Mouse (Mus musculus) heart, embryonic 13.5 days (tissue): Measurements from ENCODE around the gene Shc1. TPM values are rescaled to one million over a fixed set of nuclear protein-coding genes. Genes with fewer than 3 reads are reported as not detected.

Experiments
- ATAC-seq: fragments of 200-750 bp; cut with Nextera tagmentation; 2 replicates; pipeline ENCODE4 v1.8.0; 2017; ENCODE audit warnings: moderate TSS enrichment; ENCODE audit not compliant: insufficient number of reproducible peaks, low FRiP score, low TSS enrichment; ENCODE audit errors: extremely low read depth
- H3K27ac ChIP-seq: fragments of 300-500 bp; sonication (generic); replicated peaks from 2 replicates; pipeline ENCODE4 v1.5.1; 2015; ENCODE audit warnings: moderate library complexity, mild to moderate bottlenecking, inconsistent platforms
- H3K27me3 ChIP-seq: fragments of 300-500 bp; sonication (generic); replicated peaks from 2 replicates; pipeline ENCODE4 v1.6.1; 2015; ENCODE audit warnings: mild to moderate bottlenecking, inconsistent platforms
- H3K36me3 ChIP-seq: fragments of 300-500 bp; sonication (generic); 2 replicates; pipeline ENCODE4 v1.6.1; 2015; ENCODE audit warnings: mild to moderate bottlenecking, inconsistent platforms
- H3K4me1 ChIP-seq: fragments of 300-500 bp; sonication (generic); 2 replicates; pipeline ENCODE4 v1.6.1; 2015; ENCODE audit warnings: inconsistent platforms
- H3K4me2 ChIP-seq: fragments of 300-500 bp; sonication (generic); 2 replicates; pipeline ENCODE4 v1.6.1; 2015; ENCODE audit warnings: inconsistent platforms, mild to moderate bottlenecking, moderate library complexity
- H3K4me3 ChIP-seq: fragments of 300-500 bp; sonication (generic); 2 replicates; pipeline ENCODE4 v1.5.1; 2015; ENCODE audit warnings: moderate library complexity, mild to moderate bottlenecking, inconsistent platforms
- H3K9ac ChIP-seq: fragments of 300-500 bp; sonication (generic); 2 replicates; pipeline ENCODE4 v1.6.1; 2015; ENCODE audit warnings: inconsistent platforms, mild to moderate bottlenecking, moderate library complexity
- H3K9me3 ChIP-seq: fragments of 300-500 bp; sonication (generic); 2 replicates; pipeline ENCODE4 v1.6.1; 2016; ENCODE audit warnings: inconsistent platforms
- WGBS: fragments of 180-500 bp; shearing (Covaris S2); methylation state at CpG from one replicate; pipeline ENCODE4 v1.1.7; 2015; ENCODE audit warnings: mixed read lengths; 5-methylcytosine and 5-hydroxymethylcytosine counted together
- polyA plus RNA-seq: library from polyadenylated mRNA; unstranded; fragments of >200 nt; fragmentation: Nextera tagmentation; extraction: Ambion mirVana; gene quantifications from 2 replicates; pipeline ENCODE4 v1.2.1, GENCODE M21; 2015

Gene Shc1
- polyA plus RNA-seq, 1 experiment from 2014 or later, result 63.4 TPM

DNA sequence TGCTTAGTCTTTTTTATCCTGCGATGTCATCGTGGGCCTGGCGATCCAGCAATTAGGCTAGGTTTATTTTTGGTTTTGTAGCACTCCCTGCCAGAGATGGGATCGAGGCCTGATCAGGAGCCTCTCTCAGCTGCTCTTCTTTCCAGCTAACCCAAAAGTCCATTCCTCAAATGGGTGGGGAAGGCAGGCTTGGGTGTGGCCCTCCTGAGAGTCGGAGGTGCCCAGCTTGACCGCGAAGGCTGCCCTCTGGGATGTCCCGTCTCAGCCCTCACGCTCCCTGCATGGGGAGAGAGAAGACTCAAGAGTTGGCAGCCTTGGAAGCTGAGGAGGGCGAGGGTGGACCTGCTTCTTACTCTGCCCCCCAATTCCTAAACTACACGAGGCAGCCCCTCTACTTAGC, 16.3 kb downstream of the Shc1 start:
- WGBS, result 75% methylated on average over 11 of the region's 11 CpGs

DNA sequence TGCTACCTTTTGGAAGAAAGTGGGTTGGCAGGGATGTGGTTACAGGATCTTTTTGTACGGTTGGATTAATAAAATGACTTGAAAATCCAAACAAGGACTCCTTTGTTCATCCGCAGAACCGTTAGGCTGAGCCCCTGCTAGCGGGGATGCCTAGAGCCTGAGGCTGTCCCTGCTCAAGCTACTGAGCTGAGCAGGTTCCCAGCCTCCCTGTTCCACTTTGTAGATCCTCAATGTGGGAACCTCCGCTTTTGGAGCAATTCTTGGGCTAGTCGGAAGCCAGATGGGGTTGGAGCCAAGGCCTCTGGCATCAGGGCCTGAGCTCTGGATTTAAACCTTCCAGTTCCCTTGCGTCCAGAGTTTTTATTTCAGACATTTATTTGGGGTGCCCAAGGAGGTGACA, 16.8 kb downstream of the Shc1 start:
- Histone ChIP-seq H3K4me2 (no peak overlapping the region), H3K27me3 (no peaks in the 10 kb centered on the region), H3K4me3 (no peak overlapping the region), H3K36me3 (peaks cover 40% of the 10 kb centered on the region), H3K4me1 (peaks cover 51% of the 10 kb centered on the region), H3K9ac (no peak overlapping the region), H3K9me3 (no peaks in the 10 kb centered on the region), H3K27ac (no peak overlapping the region)
- 83% methylated on average over 7 of the region's 7 CpGs for WGBS
- ATAC-seq, result no peak

More for the DNA sequence above, 16.3 kb downstream of the Shc1 start:
- ATAC-seq, result no peak
- peaks cover 51% of the 10 kb centered on the region for H3K4me1 ChIP-seq
- no peak overlapping the region for H3K4me2 ChIP-seq
- H3K27me3 ChIP-seq, result no peaks in the 10 kb centered on the region
- peaks cover 35% of the 10 kb centered on the region for H3K36me3 ChIP-seq
- no peaks in the 10 kb centered on the region for H3K9me3 ChIP-seq
- H3K27ac ChIP-seq, result no peak overlapping the region
- H3K9ac ChIP-seq, result no peak overlapping the region
- H3K4me3 ChIP-seq, result no peak overlapping the region

DNA sequence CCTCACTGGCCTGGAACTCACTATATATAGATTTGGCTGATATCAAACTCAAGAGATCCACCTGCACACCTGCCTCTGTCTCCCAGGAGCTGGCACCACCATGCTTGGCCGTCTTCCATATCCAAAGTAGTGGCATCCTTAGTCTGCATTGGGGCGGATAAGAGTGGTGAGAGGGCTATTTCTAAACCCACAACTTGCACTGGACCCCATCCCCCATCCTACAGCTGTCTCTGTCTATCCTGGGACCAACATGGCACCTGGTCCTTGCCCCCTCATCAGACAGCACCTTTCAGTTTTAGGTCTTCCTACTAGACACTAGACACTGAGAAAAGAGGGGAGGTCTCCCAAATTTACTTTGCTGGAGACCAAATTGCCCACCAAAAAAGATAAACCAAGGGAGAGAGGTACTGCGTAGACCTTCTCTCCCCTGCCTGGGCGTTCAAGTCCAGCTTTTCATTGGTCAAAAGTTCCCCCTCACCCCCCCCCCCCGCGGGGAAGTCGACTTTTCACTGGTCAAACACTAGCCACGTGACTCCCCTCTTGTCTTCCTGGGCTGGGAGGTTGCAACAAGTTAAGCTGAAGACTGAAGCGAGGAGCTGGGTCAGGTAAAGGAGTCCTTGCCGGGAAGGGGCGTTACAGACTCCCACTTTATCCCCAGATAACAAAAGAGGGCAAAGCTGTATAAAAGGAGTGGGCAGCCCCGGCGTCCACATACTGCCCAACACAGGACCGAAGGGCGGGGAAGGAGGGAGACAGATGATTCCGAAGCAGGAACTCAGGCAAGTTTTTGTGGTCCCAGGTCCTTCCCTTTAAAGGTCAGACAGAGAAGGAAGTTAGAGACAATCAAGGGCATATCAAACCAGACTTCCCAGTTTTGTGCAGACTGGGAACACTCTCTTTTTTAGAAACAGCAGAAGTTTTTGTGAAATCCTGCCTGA, 18.2 kb downstream of the Shc1 start, which contains the start of gene Pbxip1:
Gene Pbxip1, plus strand, starts transcription at position 531 of the 938 bp plus-strand sequence.
- 4% methylated on average over 16 of the region's 16 CpGs for whole genome bisulfite sequencing
- Histone ChIP-seq H3K9ac (peak within 1 kb of the TSS; percentile 85), H3K27me3 (no peaks in the 10 kb centered on the region), H3K4me2 (peak within 1 kb of the TSS; percentile 79), H3K4me3 (peak within 1 kb of the TSS; percentile 66), H3K27ac (peak within 1 kb of the TSS; percentile 85), H3K36me3 (peaks cover 54% of the 10 kb centered on the region), H3K9me3 (no peaks in the 10 kb centered on the region), H3K4me1 (peaks cover 44% of the 10 kb centered on the region)
- peak; percentile 72 for ATAC-seq

DNA sequence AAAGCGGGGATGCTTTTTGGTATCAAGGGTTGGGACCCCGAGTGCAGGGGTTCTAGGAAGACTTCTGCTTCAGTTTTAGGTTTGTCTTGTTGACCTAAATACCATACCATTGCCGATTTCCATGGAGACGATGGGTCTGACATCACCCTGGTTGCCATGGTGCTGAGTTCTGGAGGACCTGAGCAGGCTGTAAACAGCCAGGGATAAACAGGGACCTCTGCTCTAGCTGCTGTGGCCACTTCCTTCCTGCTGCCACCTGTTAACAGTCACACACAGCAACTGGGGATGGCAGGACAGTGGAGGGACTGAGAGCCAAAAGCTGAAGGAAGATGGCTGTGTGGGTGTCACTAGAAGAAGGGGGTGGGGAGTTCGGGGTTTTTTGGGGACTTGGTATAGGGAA, 19.0 kb downstream of the Shc1 start:
- Histone ChIP-seq H3K36me3 (peaks cover 57% of the 10 kb centered on the region), H3K4me3 (peak overlapping the region; percentile 66), H3K9ac (peak overlapping the region; percentile 85), H3K9me3 (no peaks in the 10 kb centered on the region), H3K4me2 (peak overlapping the region; percentile 79), H3K27me3 (no peaks in the 10 kb centered on the region), H3K4me1 (peaks cover 36% of the 10 kb centered on the region), H3K27ac (peak overlapping the region; percentile 85)
- ATAC-seq, result no peak
- WGBS, result 28% methylated on average over 5 of the region's 5 CpGs

DNA sequence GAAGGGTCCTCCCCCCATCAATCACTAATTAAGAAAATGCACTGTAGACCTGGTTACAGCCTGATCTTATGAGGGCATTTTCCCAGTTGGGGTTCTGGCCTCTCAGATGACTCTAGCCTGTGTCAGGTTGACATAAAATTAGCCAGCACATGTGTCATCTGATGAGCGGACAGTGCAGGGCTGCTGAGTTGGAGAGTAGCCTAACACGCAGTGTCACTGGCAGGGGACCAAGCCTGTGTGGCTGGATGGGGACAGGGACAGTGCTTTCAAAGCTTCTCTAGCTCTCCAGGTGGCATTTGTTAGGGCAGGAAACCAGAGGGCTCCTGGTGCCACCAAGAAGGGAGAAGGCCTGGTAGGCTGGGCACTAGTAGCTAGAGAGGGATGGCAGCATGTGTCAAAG, 22.4 kb downstream of the Shc1 start:
- no peak for ATAC-seq
- 85% methylated on average over 2 of the region's 2 CpGs for WGBS

DNA sequence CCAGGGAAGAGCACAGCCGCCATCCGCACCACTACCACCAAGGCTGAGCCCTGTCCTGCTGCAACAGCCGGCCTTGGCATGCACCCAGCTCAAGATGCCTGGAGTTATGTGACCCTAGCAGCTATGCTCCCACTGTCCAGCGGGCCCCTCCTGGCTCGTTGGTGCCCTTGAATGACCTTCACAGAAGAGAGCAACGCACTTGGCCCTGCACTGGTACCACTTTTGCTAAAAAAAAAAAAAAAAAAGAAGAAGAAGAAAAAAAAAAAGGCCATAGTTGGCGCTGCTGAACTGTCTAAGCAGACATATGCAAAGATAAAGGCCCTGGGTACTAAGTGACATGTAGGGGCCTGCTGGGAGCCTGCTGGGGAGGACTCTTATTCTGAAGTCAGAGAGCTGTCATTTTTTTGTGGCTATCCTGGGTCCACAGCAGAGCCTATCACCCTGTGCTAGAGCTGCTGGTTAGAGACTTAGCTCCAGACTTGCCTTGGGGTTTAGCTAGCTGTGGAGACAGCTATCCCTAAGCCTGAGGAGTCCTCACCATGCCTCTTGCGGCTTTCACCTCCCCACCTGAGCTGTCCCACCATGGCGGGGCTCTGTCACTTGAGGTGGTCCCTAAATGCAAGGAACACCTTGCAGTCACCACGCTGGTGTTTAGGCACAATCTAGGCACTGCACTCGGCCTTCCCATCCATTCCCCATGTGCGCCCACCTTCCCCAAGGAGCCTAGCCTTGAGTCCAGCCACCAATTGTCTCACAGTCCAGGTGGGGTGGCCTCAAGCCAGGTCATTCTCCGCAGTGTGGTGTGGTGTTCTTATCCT, 30.7 kb downstream of the Shc1 start:
- peak; percentile 33; the same call in 1 of the 2 replicates for ATAC-seq
- peak overlapping the region; percentile 93 for H3K27ac ChIP-seq
- peak overlapping the region; percentile 47 for H3K4me2 ChIP-seq
- H3K4me3 ChIP-seq, result 0 out of 2 replicates have a peak overlapping the region, but pooled peaks have one; percentile 3
- H3K27me3 ChIP-seq, result no peaks in the 10 kb centered on the region
- peaks cover 45% of the 10 kb centered on the region for H3K36me3 ChIP-seq
- WGBS, result 33% methylated on average over 13 of the region's 13 CpGs
- no peaks in the 10 kb centered on the region for H3K9me3 ChIP-seq
- peak overlapping the region; percentile 65 for H3K9ac ChIP-seq
- H3K4me1 ChIP-seq, result peaks cover 50% of the 10 kb centered on the region

More for the DNA sequence above, 22.4 kb downstream of the Shc1 start:
- no peak overlapping the region for H3K4me2 ChIP-seq
- peaks cover 26% of the 10 kb centered on the region for H3K4me1 ChIP-seq
- peaks cover 59% of the 10 kb centered on the region for H3K36me3 ChIP-seq
- H3K27me3 ChIP-seq, result no peaks in the 10 kb centered on the region
- H3K4me3 ChIP-seq, result no peak overlapping the region
- no peak overlapping the region for H3K27ac ChIP-seq
- no peak overlapping the region for H3K9ac ChIP-seq
- no peaks in the 10 kb centered on the region for H3K9me3 ChIP-seq

DNA sequence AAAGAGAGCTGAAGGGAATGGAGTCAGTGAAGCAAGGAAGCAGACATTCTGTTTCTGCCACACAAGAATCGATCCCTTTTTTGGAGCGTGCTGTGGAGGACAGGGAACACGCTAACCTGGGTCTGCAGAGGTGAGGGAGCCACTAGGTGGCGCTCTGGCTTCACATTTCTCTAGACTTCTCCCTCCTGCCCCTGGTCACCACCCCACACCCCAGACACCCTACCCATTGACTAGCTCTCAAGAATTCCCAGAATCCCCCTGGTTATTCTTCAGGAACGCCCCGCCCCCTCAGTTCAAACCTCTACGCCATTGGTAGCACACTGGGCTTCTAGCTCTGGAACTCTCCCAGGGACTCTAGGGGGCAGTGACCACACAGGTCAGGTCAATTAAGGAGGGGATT, 31.3 kb downstream of the Shc1 start:
- ATAC-seq, result no peak; the same call in 1 of the 2 replicates
- Histone ChIP-seq H3K9ac (peak overlapping the region; percentile 65), H3K4me1 (peaks cover 50% of the 10 kb centered on the region), H3K36me3 (peaks cover 39% of the 10 kb centered on the region), H3K27me3 (no peaks in the 10 kb centered on the region), H3K4me3 (no peak overlapping the region), H3K4me2 (peak overlapping the region; percentile 47), H3K27ac (peak overlapping the region; percentile 93), H3K9me3 (no peaks in the 10 kb centered on the region)
- WGBS, result 34% methylated on average over 7 of the region's 7 CpGs

DNA sequence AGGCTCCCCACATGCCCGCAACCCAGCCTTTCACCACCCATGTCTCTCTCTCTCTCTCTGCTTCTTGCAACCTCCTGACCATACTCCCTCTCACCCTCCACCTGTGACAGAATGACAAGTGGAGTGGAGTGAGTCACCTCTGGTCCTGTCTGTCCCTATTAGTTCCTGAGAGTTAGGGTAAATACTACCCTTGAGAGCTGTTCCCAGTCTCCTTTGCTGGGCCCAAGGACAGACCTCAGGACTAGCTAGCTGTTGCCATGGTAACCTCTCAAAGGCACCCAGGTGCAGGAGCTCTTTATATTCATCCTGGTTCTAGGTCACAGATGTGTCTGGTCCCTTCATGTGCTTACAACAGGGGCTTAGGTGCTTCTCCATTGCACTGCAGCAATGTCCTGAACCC, 33.7 kb downstream of the Shc1 start:
- Histone ChIP-seq H3K4me2 (no peak overlapping the region), H3K36me3 (peaks cover 15% of the 10 kb centered on the region), H3K4me3 (no peak overlapping the region), H3K4me1 (peaks cover 52% of the 10 kb centered on the region), H3K27ac (0 out of 2 replicates have a peak overlapping the region, but pooled peaks have one; percentile 12), H3K27me3 (no peaks in the 10 kb centered on the region), H3K9me3 (no peaks in the 10 kb centered on the region), H3K9ac (peak overlapping the region; percentile 68)
- ATAC-seq, result no peak
- WGBS, result 38% methylated on average over 1 of the region's 1 CpGs

DNA sequence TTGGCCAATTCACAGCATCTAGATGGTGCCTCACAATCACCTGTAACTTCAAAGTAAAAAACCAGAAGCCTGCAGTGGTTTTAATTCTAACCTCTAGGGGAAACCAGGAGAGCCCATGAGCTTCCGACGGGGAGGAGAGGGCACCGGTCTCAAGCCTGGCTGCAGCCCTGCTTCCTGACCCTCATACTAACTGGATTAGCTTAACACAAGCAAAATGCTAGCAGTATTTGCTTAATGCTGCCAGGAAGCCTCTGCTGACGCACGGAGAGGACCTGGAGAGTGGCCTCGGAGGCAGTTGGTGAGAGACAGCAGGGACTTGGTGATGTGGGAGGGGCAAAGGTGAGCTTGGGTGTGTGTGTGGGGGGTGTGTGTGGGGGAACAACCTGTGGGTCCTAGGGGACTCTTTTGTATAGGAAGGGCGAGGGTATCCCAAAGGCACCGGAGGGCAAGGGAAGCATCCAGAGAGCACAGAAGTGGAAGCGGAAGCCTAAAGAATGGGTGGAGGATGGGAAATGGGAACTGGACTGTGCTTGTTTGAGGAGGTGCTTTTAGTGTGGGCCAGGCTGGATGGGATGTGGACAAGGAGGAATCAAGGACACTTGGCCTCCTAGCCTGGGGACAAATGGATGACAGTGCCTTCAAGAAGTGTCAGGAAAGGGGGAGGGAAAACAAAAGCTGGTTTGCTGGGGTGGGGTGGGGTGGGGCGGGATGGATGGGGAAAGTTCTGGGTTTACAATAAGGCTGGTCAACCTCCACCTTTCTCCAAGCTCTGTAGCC, 36.3 kb downstream of the Shc1 start, which contains the start of gene Pmvk:
Gene Pmvk, plus strand, starts transcription at position 141 of the 777 bp plus-strand sequence.
- Histone ChIP-seq H3K4me3 (no peak within 1 kb of the TSS), H3K36me3 (0 out of 2 replicates have a peak, but pooled peaks cover 3% of the 10 kb centered on the region), H3K27me3 (no peaks in the 10 kb centered on the region), H3K27ac (no peak within 1 kb of the TSS), H3K9ac (no peak within 1 kb of the TSS; the same call in 1 of the 2 replicates), H3K4me1 (peaks cover 45% of the 10 kb centered on the region), H3K4me2 (no peak within 1 kb of the TSS), H3K9me3 (no peaks in the 10 kb centered on the region)
- 52% methylated on average over 10 of the region's 10 CpGs for WGBS
- no peak for ATAC-seq

DNA sequence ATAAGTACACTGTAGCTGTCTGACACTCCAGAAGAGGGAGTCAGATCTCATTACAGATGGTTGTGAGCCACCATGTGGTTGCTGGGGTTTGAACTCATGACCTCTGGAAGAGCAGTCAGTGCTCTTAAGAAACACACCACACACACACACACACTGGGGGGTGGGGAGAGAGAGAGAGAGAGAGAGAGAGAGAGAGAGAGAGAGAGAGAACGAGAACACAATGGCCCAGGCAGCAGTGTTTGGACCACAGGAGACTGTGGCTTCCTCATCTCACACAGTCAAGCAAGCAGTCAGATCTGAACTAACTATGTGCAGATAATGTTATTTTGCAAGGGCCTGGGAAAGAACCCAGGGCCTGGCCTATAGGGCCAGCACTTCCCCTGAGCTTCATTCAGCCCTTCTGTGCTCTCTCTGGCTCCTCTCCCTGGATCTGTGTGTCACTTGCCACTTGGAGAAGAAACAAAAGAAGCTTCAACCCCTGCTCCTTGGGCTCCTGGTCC, 37.6 kb downstream of the Shc1 start:
- H3K36me3 ChIP-seq, result no peaks in the 10 kb centered on the region
- H3K4me3 ChIP-seq, result no peak overlapping the region
- no peaks in the 10 kb centered on the region for H3K9me3 ChIP-seq
- WGBS, result 60% methylated on average over 1 of the region's 1 CpGs
- no peaks in the 10 kb centered on the region for H3K27me3 ChIP-seq
- H3K4me1 ChIP-seq, result peaks cover 44% of the 10 kb centered on the region
- no peak overlapping the region for H3K27ac ChIP-seq
- no peak overlapping the region for H3K9ac ChIP-seq
- no peak for ATAC-seq
- no peak overlapping the region for H3K4me2 ChIP-seq
